Mouse (Mus musculus): ENCODE measurements around the gene Wdr74.
A peak's percentile ranks its signal among the peaks of the same experiment; 100 is the strongest.

DNA sequence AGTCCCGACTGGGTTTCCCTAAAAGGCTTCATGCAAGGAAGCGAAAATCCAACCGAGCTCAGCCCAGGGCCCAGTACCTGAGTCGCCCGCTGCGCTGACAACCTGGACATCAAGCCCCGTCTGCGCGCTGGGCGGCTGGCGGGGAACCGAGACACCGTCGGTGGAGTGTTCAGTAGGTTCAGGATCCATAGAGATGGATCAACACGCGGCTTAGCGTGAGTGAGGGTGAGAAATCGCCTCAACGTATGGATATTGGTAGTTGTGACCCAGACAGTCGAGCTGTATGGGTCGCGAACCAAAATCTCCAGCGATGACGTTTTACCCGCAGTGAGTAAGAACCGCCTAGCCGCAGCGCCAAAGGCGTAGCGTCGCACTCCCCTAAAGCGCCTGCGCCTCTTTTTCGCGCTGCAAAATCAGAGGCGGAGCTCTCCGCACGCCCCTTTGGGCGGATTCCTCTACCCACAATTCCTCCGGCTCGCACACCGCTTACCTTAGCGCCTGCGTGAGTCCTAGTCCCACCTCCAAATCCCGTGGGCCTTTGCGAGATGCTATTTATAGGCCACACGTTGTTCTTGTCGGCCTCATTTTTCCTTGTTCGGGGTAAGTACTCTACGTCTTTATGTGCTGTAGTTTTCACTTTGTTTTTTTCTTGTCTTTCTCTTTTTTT is 12.6 kb upstream of the Wdr74 start, which contains the start of gene Slc3a2:
- no peak for TF ChIP-seq CTCF (IDR thresholded peaks at IDR 0.05)
- peak; percentile 96 for TF ChIP-seq POLR2A (IDR thresholded peaks at IDR 0.05; ENCODE audit: insufficient read depth, low read depth, low read length)
